Mouse (Mus musculus) megakaryocyte, embryonic 14.5 days (primary cell): Measurements from ENCODE around the gene Abhd14b.

Experiments used
- FLI1 ChIP-seq: IDR thresholded peaks from 2 replicates; pipeline ENCODE4 v1.6.1; 2012; ENCODE audit warnings: low read length, inconsistent platforms, mixed read lengths
- GATA1 ChIP-seq: IDR thresholded peaks from 3 replicates; pipeline ENCODE4 v1.6.1; 2012; ENCODE audit warnings: mixed read lengths, low read length, inconsistent platforms, borderline replicate concordance

GRCm38 (mm10) chr9:106409096-106409495, 38.2 kb upstream of the Abhd14b start:
- TF ChIP-seq GATA1 (no peak), FLI1 (no peak)
